Comparison of ENCODE assay signal across 23 mouse cellular contexts in genomic region chr8:8299965-8300767, GRCm38 (mm10).
DNase-seq lines count a peak whose midpoint lies in the region; ATAC-seq lines count a peak whose summit lies in the region.
"Had no signal": no experiment of that assay in that cellular context is flagged by ENCODE, and none has a peak within 500 bp of the region (broad histone marks: within the 10 kb centered on the region; RNA-seq: fewer than 3 reads in every experiment).

No protein-coding gene starts in this region.

- 39% methylated on average over 6 of the region's 6 CpGs for WGBS in limb, embryonic 15.5 days

- H3K4me3 ChIP-seq in limb, embryonic 15.5 days = no peak overlapping the region
- H3K4me3 ChIP-seq: forebrain, embryonic 10.5 days; hindbrain, embryonic 15.5 days; layer of hippocampus, adult 2 months; left cerebral cortex, adult 2 months; liver, embryonic 15.5 days; stomach, embryonic 15.5 days had no signal

- no peaks in the 10 kb centered on the region for H3K36me3 ChIP-seq in limb, embryonic 15.5 days
- H3K36me3 ChIP-seq: forebrain, embryonic 10.5 days; G1E; hindbrain, embryonic 15.5 days; liver, embryonic 15.5 days; stomach, embryonic 15.5 days had no signal

- no peaks in the 10 kb centered on the region for H3K9me3 ChIP-seq in limb, embryonic 15.5 days
- H3K9me3 ChIP-seq: forebrain, embryonic 10.5 days; G1E; hindbrain, embryonic 15.5 days; liver, embryonic 15.5 days; stomach, embryonic 15.5 days had no signal

- intact Hi-C loops in heart, postnatal 25 days (cut with DNase I) = no loop called here

- peak; percentile 17 to 21 for DNase-seq in heart, adult 9 months (ENCODE audit: low spot score in 2 of 2)
- no peak for DNase-seq in heart, postnatal 25 days (ENCODE audit: low spot score)
- DNase-seq in Muller cell, postnatal 12 days (ENCODE audit: inconsistent ontology term) = peak; percentile 64
- DNase-seq in fat pad, adult 2 months (ENCODE audit: extremely low read depth, low read depth, low spot score) = peak; percentile 30
- DNase-seq in lung, postnatal 10 days = no peak
- no peak for DNase-seq in kidney, postnatal 10 days
- DNase-seq: adrenal gland, postnatal 10 days; cerebellum, adult 11-12 months; cerebellum, postnatal 25 days; midbrain, embryonic 14.5 days; spleen, adult 18-20 months; thymus, adult 2 months had no signal

- no peak overlapping the region for H3K4me2 ChIP-seq in limb, embryonic 15.5 days
- H3K4me2 ChIP-seq: hindbrain, embryonic 15.5 days; liver, embryonic 15.5 days; stomach, embryonic 15.5 days had no signal

- no peaks in the 10 kb centered on the region for H3K27me3 ChIP-seq in limb, embryonic 15.5 days
- H3K27me3 ChIP-seq: hindbrain, embryonic 15.5 days; liver, embryonic 15.5 days; stomach, embryonic 15.5 days had no signal

- no peak overlapping the region for H3K27ac ChIP-seq in limb, embryonic 15.5 days
- H3K27ac ChIP-seq: forebrain, embryonic 10.5 days; hindbrain, embryonic 15.5 days; layer of hippocampus, adult 2 months; left cerebral cortex, adult 2 months; liver, embryonic 15.5 days; stomach, embryonic 15.5 days had no signal

- H3K4me1 ChIP-seq in limb, embryonic 15.5 days = peaks cover 4% of the 10 kb centered on the region; the same call in 1 of the 2 replicates
- H3K4me1 ChIP-seq: forebrain, embryonic 10.5 days; hindbrain, embryonic 15.5 days; liver, embryonic 15.5 days; stomach, embryonic 15.5 days had no signal

- ATAC-seq in limb, embryonic 15.5 days (ENCODE audit: insufficient number of reproducible peaks, low FRiP score, low TSS enrichment, low read depth) = peak; percentile 69
- ATAC-seq: CD4-positive, CD25-positive, alpha-beta regulatory T cell, adult 4 months; intestine, embryonic 16.5 days; lung, postnatal 0 days had no signal

- no peak overlapping the region for H3K9ac ChIP-seq in limb, embryonic 15.5 days
- H3K9ac ChIP-seq: hindbrain, embryonic 15.5 days; liver, embryonic 15.5 days; stomach, embryonic 15.5 days had no signal

Comparison
In these comparisons a context has a peak if more than half of its experiments do, and no peak if none do; other contexts are left out.
1. DNase-seq: peak in heart, adult 9 months (2 of 2), Muller cell, postnatal 12 days (single experiment) and fat pad, adult 2 months (single experiment); none in heart, postnatal 25 days (single experiment), lung, postnatal 10 days (single experiment) and kidney, postnatal 10 days (single experiment).